Mouse (Mus musculus): Measurements from ENCODE around the gene Il33.

The Il33 gene

DNA sequence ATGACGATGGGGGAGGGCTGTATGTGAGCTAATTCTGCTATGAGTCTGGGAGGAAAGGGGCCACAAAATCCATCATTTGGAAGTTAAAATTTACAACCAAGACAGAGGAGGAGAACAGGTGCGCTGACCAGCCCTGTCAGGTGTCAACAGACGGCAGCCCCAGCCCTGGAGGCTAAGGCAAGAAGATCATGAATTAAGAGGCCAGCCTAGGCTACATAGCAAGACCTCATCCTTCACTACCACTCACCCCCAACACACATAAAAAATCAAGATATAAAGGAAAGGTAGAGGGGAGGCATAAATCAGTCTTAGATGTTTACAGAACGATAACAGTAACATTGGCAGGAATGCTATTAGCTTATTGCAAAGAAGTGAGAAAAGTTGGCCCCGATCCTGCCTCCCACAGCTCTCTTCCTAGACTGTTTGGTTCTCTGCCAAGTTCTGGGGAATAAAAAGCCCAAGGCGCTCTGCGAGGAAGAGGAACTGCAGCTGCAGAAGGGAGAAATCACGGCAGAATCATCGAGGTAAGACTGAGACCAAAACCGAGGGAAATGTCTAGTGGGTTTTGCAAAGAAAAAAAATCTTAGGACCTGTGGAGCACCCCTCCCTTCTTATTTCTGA lies at the start of gene Il33:
Gene Il33, plus strand, starts transcription at position 477 of the 621 bp plus-strand sequence.
- no peak for DNase-seq (ENCODE audit: extremely low spot score, low spot score)

GRCm38 (mm10) chr19:29877422-29878291 lies 47.3 kb upstream of the Il33 start:
- no peak for DNase-seq (ENCODE audit: extremely low spot score, low spot score)

DNA sequence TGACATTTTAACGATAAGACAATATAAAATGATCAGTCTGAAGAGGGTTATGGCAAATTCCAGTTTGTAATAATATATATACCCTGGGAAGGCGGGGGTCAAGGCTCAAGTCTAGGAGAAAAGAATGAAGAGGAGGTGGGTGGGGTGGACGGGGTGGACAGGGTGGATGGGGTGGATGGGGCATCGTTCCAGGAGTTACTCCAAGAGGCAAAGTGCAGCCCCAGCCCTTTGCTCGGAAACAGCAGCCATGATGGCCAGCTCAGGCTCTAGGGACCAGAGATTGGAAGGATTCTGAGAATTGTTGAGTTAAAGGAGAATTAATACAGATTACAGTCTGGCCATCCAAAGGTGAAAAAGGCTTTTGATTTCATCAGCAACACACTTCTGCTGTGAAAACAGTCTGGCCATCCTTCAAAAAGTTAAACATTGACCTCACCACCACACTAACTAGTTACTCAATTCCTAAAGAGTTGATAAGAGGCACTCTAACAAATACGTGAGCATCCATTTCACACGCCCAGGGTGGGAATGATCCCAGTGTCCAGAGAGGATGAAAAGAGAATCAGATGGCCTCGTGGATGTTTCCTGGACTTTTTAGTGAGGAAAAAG lies 45.9 kb upstream of the Il33 start:
- DNase-seq (ENCODE audit: extremely low spot score, low spot score) = no peak

- DNase-seq (ENCODE audit: extremely low spot score, low spot score) = no peak
Observed at GRCm38 (mm10) chr19:29880918-29881317, 44.0 kb upstream of the Il33 start.

DNA sequence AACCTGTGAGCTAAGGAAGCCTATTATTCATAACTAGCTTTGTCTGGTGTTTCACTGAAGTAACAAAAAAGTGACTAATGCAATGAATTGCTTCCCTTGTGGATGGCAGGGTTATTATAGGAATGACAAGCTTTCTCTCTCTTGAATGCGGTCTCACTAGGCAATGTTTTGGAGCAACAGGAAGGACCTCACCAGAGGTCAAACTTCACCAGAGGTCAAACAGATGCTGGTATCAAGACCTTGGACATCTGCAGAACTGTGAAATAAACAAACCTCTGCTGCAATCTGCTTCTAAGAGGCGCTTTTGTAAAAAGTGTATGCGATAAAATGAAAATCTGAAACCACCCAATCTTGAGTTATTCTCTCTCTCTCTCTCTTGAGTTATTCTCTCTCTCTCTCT lies 42.2 kb upstream of the Il33 start:
- DNase-seq (ENCODE audit: extremely low spot score, low spot score) = no peak

DNA sequence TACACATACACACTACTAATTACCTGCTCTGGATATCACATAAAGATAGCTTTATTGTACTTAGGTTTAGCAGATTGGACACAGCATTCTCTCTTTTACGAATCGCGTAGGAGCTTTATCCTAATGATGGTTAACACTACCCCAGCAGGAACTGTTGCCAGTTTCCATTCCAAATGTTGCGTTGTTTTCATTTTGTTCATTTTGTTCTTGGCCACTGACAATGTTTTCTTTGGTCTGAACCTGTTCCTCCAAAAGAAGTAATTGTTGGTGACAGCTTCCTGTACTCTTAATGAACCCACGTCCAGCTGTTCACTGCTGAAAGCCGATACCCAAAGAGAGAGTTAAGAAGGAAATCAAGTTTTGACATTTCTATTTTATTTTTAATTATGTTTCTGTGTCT lies 39.4 kb upstream of the Il33 start:
- DNase-seq (ENCODE audit: extremely low spot score, low spot score) = no peak

- no peak for DNase-seq (ENCODE audit: extremely low spot score, low spot score)
Observed at GRCm38 (mm10) chr19:29887476-29887875, 37.4 kb upstream of the Il33 start.

GRCm38 (mm10) chr19:29888946-29889345 lies 36.0 kb upstream of the Il33 start:
- DNase-seq (ENCODE audit: extremely low spot score, low spot score) = no peak

DNA sequence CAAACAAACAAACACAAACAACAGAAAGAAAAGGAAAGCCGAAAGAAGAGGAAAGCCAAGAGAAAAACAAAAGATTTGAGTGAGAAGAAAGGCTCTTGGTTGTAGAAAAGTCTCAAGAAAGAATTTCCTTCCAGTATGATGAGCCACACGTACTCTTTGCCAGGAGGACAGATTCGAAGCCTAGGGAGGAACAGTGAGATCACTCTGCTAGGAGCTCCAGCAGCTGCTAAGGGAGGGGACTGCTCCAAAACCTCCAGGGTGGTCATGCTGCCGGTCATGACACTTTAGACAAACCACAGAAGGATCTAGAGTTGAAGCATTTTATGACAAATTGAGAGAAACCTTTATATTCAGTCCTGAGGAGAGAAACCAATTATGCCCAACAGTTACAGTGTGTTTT lies 32.9 kb upstream of the Il33 start:
- no peak for DNase-seq (ENCODE audit: extremely low spot score, low spot score)

GRCm38 (mm10) chr19:29892786-29893185 lies 32.1 kb upstream of the Il33 start:
- no peak for DNase-seq (ENCODE audit: extremely low spot score, low spot score)

DNA sequence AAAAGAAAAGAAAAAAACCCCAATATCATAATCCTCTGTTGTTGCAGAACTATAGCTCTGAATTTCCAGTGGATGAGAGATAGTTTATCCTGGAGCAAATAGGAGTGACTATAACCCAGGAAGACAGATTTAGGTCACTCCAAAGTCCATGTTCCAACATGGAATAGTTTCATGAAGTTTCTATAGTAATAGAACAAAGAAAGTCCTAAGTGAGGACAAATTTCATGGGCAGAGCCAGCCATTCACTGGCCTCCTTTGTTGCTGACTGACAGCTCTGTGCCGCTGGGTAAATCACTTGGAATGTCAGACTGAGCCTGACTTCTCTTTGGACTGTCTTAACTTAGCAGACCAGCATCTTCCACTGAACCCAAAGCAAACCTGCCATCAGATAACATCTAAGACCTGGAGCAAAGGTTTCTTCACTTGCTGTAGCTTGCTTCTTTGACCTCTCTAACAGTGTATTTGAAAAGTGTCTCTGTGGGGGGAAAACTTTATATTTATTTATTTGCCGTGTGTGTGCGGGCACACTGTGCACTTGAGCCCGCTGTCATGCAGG lies 31.1 kb upstream of the Il33 start:
- DNase-seq (ENCODE audit: extremely low spot score, low spot score) = no peak

DNA sequence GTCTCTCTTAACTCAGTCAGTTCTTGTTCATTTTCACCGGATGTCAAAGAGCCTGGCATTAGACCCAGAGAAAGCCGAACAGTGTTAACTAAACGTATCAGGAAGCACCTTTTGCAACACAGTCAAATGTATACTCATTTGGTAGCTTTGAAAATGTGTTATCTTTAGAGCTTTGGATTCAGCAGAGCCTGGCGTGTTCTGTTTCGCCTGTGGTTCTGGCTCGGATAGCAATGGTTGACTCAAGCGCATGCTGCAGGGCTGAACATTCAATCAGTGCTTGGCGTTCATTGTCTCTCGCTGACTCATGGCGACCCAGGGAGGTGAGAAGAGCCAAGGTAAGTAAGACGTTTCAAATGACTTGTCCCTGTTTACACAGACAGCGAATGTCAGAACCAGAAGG lies 30.5 kb upstream of the Il33 start:
- DNase-seq (ENCODE audit: extremely low spot score, low spot score) = no peak

GRCm38 (mm10) chr19:29895047-29895446 lies 29.9 kb upstream of the Il33 start:
- no peak for DNase-seq (ENCODE audit: extremely low spot score, low spot score)

GRCm38 (mm10) chr19:29900318-29900717 lies 24.6 kb upstream of the Il33 start:
- DNase-seq (ENCODE audit: extremely low spot score, low spot score) = no peak

DNA sequence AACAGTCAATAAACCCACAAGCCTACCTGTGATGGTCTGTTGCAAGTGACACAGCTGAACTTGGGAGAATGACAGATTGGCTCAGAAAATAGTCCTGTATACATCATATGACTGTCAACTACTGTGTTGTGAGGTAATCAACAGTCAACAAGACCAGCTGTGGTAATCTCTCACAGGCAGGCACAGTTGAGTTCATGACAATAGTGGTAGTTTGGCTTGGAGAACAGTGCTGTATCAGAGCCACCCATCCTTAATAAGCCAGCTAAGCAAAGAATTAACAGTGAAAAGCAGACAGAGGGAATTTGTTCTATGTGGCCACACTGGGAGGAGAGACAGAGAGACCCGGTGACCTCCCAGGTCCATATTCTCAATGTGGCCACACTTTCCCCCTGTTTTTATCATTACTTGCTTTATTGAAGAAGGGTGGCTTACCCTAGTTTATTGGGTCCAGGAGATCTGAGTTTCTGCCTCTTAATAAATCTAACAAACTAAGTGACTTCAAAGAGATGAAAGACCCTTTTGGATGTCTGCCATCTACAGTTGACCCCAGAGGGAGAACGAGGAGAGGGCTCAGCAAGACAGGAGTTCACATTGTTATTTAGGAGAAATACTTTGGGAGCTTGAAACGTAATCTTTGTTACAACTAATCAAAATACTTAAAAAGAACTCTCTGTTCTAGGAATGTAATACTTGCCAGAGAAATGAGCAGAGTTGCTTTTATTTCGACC lies 22.4 kb upstream of the Il33 start:
- DNase-seq (ENCODE audit: extremely low spot score, low spot score) = no peak

GRCm38 (mm10) chr19:29905896-29906295 lies 19.0 kb upstream of the Il33 start:
- no peak for DNase-seq (ENCODE audit: extremely low spot score, low spot score)

GRCm38 (mm10) chr19:29909166-29909565 lies 15.7 kb upstream of the Il33 start:
- DNase-seq (ENCODE audit: extremely low spot score, low spot score) = no peak

GRCm38 (mm10) chr19:29911919-29912318 lies 13.0 kb upstream of the Il33 start:
- DNase-seq (ENCODE audit: extremely low spot score, low spot score) = no peak

DNA sequence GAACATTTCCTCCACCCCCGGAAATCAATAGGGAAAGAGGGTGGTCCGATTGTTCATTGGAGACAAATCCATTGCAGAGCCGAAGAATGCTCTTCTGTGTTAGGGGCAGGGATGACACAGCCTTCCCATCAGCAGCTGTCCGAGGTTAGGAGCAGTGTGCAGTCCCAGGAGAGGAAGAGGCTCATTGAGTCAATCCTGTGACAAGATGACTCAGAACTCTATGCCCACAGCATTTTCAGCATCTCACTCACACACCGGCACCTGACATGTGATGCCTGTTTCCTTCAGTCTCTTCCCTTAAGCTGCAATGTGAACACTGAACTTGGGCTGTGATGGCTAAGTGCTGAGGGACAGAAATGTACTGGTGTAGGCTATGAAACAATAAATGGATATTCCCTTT lies 7.5 kb upstream of the Il33 start:
- DNase-seq (ENCODE audit: extremely low spot score, low spot score) = no peak

DNA sequence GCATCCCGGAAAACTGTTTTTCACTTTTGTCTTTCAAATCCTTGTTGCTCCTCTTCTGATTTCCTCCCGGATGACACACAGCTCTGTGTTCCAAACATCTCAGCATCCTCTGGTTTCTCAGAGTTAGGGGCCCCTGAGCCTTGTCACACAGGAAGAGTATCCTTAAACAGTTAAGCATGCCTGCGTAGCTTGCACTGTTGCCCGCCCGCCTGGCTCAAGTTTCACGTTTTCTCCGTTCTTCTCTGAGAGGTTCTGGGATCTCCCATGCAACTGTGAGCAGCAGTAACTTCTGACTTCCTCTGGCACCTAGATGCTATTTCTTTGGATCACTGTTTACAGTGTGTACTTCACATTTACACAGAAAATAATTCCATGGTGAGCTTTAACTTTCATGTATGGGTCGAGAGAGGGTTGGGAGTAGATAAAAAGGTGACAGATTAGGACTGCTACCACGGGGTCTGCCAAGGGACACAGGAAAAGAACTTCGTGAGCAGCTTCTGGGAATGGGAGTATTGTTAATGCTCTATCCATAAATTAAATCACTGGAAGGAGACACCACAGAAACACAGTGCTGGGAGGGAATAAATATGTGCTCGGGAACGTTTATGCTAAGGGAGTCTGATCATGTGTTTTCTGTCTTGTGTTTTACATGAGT lies 1.3 kb downstream of the Il33 start:
- no peak for DNase-seq (ENCODE audit: extremely low spot score, low spot score)

DNA sequence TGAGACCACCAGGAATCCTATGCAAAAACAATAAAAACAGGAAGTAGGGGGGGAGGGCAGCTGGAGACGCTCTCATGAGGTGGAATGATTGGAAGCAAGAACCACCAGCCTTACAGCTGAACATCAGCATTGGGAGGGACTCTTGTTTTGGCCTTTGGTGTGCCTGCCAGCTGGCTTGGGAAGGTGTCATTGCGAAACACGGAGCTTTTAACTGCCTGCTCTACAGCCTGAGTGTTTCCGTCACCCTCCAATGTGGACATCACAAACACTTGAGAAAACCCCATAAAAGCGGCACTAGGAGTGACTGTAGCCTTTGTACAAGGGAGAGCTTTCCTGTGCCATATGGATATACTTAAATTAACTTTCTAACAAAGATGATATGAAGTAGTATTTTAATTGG lies 5.4 kb downstream of the Il33 start:
- DNase-seq (ENCODE audit: extremely low spot score, low spot score) = no peak

All from neural tube, embryonic 10.5 days (tissue).